Mouse (Mus musculus): Measurements from ENCODE around the gene Ubxn6. TPM values are rescaled to one million over a fixed set of nuclear protein-coding genes. Genes with fewer than 3 reads are reported as not detected.
A peak's percentile ranks its signal among the peaks of the same experiment; 100 is the strongest.

Ubxn6 gene
- polyA plus RNA-seq, 1 experiment from 2014 or later: 41.3 TPM

GRCm38 (mm10) chr17:56098711-56099572 lies 24.1 kb upstream of the Ubxn6 start:
- Histone ChIP-seq H3K4me2 (ENCODE audit: low read length) (no peak overlapping the region), H3K4me1 (ENCODE audit: control insufficient read depth in 2 of 2, insufficient read depth in 2 of 2, low read length in 2 of 2) (no peaks in the 10 kb centered on the region), H3K9ac (ENCODE audit: low read length) (no peak overlapping the region), H3K27ac (replicated peaks in 1 of 2; ENCODE audit: control insufficient read depth in 1 of 2, insufficient read depth in 1 of 2, low read depth in 2 of 2, low read length in 2 of 2) (no peak overlapping the region), H3K36me3 (ENCODE audit: control insufficient read depth, insufficient read depth, low read length) (peaks cover 92% of the 10 kb centered on the region), H3K4me3 (ENCODE audit: control insufficient read depth in 1 of 2, insufficient read depth in 1 of 2, low read depth in 1 of 2, low read length in 2 of 2) (no peak overlapping the region), H3K27me3 (ENCODE audit: control insufficient read depth, insufficient read depth, low read length) (no peaks in the 10 kb centered on the region), H3K9me3 (ENCODE audit: control insufficient read depth, low read length) (no peaks in the 10 kb centered on the region)
- WGBS: 93% methylated on average over 15 of the region's 15 CpGs
- no peak for ATAC-seq (ENCODE audit: insufficient number of reproducible peaks, insufficient read depth, low FRiP score, low read depth)

GRCm38 (mm10) chr17:56098180-56098579 lies 23.4 kb upstream of the Ubxn6 start:
- Histone ChIP-seq H3K9me3 (ENCODE audit: control insufficient read depth, low read length) (no peaks in the 10 kb centered on the region), H3K36me3 (ENCODE audit: control insufficient read depth, insufficient read depth, low read length) (peaks cover 94% of the 10 kb centered on the region), H3K27ac (replicated peaks in 1 of 2; ENCODE audit: control insufficient read depth in 1 of 2, insufficient read depth in 1 of 2, low read depth in 2 of 2, low read length in 2 of 2) (no peak overlapping the region), H3K27me3 (ENCODE audit: control insufficient read depth, insufficient read depth, low read length) (no peaks in the 10 kb centered on the region), H3K4me3 (ENCODE audit: control insufficient read depth in 1 of 2, insufficient read depth in 1 of 2, low read depth in 1 of 2, low read length in 2 of 2) (no peak overlapping the region), H3K9ac (ENCODE audit: low read length) (no peak overlapping the region), H3K4me1 (ENCODE audit: control insufficient read depth in 2 of 2, insufficient read depth in 2 of 2, low read length in 2 of 2) (no peaks in the 10 kb centered on the region), H3K4me2 (ENCODE audit: low read length) (no peak overlapping the region)
- WGBS: 88% methylated on average over 8 of the region's 8 CpGs
- no peak for ATAC-seq (ENCODE audit: insufficient number of reproducible peaks, insufficient read depth, low FRiP score, low read depth)

- 92% methylated on average over 12 of the region's 12 CpGs for WGBS
- ATAC-seq (ENCODE audit: insufficient number of reproducible peaks, insufficient read depth, low FRiP score, low read depth): no peak
- no peaks in the 10 kb centered on the region for H3K27me3 ChIP-seq (ENCODE audit: control insufficient read depth, insufficient read depth, low read length)
- H3K27ac ChIP-seq (replicated peaks in 1 of 2; ENCODE audit: control insufficient read depth in 1 of 2, insufficient read depth in 1 of 2, low read depth in 2 of 2, low read length in 2 of 2): no peak overlapping the region
- H3K4me1 ChIP-seq (ENCODE audit: control insufficient read depth in 2 of 2, insufficient read depth in 2 of 2, low read length in 2 of 2): no peaks in the 10 kb centered on the region
- peaks cover 89% of the 10 kb centered on the region for H3K36me3 ChIP-seq (ENCODE audit: control insufficient read depth, insufficient read depth, low read length)
- no peak overlapping the region for H3K4me3 ChIP-seq (ENCODE audit: control insufficient read depth in 1 of 2, insufficient read depth in 1 of 2, low read depth in 1 of 2, low read length in 2 of 2)
- H3K4me2 ChIP-seq (ENCODE audit: low read length): no peak overlapping the region
- H3K9me3 ChIP-seq (ENCODE audit: control insufficient read depth, low read length): no peaks in the 10 kb centered on the region
- no peak overlapping the region for H3K9ac ChIP-seq (ENCODE audit: low read length)
Observed at GRCm38 (mm10) chr17:56096883-56097282, 22.1 kb upstream of the Ubxn6 start.

GRCm38 (mm10) chr17:56092794-56093193 lies 18.0 kb upstream of the Ubxn6 start:
- Histone ChIP-seq H3K27ac (replicated peaks in 1 of 2; ENCODE audit: control insufficient read depth in 1 of 2, insufficient read depth in 1 of 2, low read depth in 2 of 2, low read length in 2 of 2) (no peak overlapping the region), H3K4me1 (ENCODE audit: control insufficient read depth in 2 of 2, insufficient read depth in 2 of 2, low read length in 2 of 2) (no peaks in the 10 kb centered on the region), H3K27me3 (ENCODE audit: control insufficient read depth, insufficient read depth, low read length) (no peaks in the 10 kb centered on the region), H3K9me3 (ENCODE audit: control insufficient read depth, low read length) (no peaks in the 10 kb centered on the region), H3K9ac (ENCODE audit: low read length) (no peak overlapping the region), H3K4me3 (ENCODE audit: control insufficient read depth in 1 of 2, insufficient read depth in 1 of 2, low read depth in 1 of 2, low read length in 2 of 2) (no peak overlapping the region), H3K36me3 (ENCODE audit: control insufficient read depth, insufficient read depth, low read length) (peaks cover 65% of the 10 kb centered on the region), H3K4me2 (ENCODE audit: low read length) (no peak overlapping the region)
- 100% methylated on average over 1 of the region's 1 CpGs for WGBS
- no peak for ATAC-seq (ENCODE audit: insufficient number of reproducible peaks, insufficient read depth, low FRiP score, low read depth)

GRCm38 (mm10) chr17:56092312-56092711 lies 17.5 kb upstream of the Ubxn6 start:
- Histone ChIP-seq H3K27me3 (ENCODE audit: control insufficient read depth, insufficient read depth, low read length) (no peaks in the 10 kb centered on the region), H3K4me1 (ENCODE audit: control insufficient read depth in 2 of 2, insufficient read depth in 2 of 2, low read length in 2 of 2) (no peaks in the 10 kb centered on the region), H3K36me3 (ENCODE audit: control insufficient read depth, insufficient read depth, low read length) (peaks cover 64% of the 10 kb centered on the region), H3K9me3 (ENCODE audit: control insufficient read depth, low read length) (no peaks in the 10 kb centered on the region), H3K4me3 (ENCODE audit: control insufficient read depth in 1 of 2, insufficient read depth in 1 of 2, low read depth in 1 of 2, low read length in 2 of 2) (no peak overlapping the region), H3K9ac (ENCODE audit: low read length) (no peak overlapping the region), H3K27ac (replicated peaks in 1 of 2; ENCODE audit: control insufficient read depth in 1 of 2, insufficient read depth in 1 of 2, low read depth in 2 of 2, low read length in 2 of 2) (no peak overlapping the region), H3K4me2 (ENCODE audit: low read length) (no peak overlapping the region)
- no peak for ATAC-seq (ENCODE audit: insufficient number of reproducible peaks, insufficient read depth, low FRiP score, low read depth)
- WGBS: 55% methylated on average over 1 of the region's 1 CpGs

- Histone ChIP-seq H3K27ac (replicated peaks in 1 of 2; ENCODE audit: control insufficient read depth in 1 of 2, insufficient read depth in 1 of 2, low read depth in 2 of 2, low read length in 2 of 2) (no peak overlapping the region), H3K36me3 (ENCODE audit: control insufficient read depth, insufficient read depth, low read length) (peaks cover 30% of the 10 kb centered on the region)
Observed at GRCm38 (mm10) chr17:56080781-56081585, 6.2 kb upstream of the Ubxn6 start.

GRCm38 (mm10) chr17:56079921-56080320 lies 5.1 kb upstream of the Ubxn6 start:
- Histone ChIP-seq H3K27ac (replicated peaks in 1 of 2; ENCODE audit: control insufficient read depth in 1 of 2, insufficient read depth in 1 of 2, low read depth in 2 of 2, low read length in 2 of 2) (peak overlapping the region in 1 of 2 experiments; percentile 71; a peak in 2 of 4 replicates), H3K4me1 (ENCODE audit: control insufficient read depth in 2 of 2, insufficient read depth in 2 of 2, low read length in 2 of 2) (peaks cover 18 to 26% of the 10 kb centered on the region in 2 experiments), H3K9ac (ENCODE audit: low read length) (peak overlapping the region; percentile 88), H3K4me2 (ENCODE audit: low read length) (peak overlapping the region; percentile 96), H3K36me3 (ENCODE audit: control insufficient read depth, insufficient read depth, low read length) (peaks cover 23% of the 10 kb centered on the region), H3K27me3 (ENCODE audit: control insufficient read depth, insufficient read depth, low read length) (no peaks in the 10 kb centered on the region), H3K9me3 (ENCODE audit: control insufficient read depth, low read length) (no peaks in the 10 kb centered on the region), H3K4me3 (ENCODE audit: control insufficient read depth in 1 of 2, insufficient read depth in 1 of 2, low read depth in 1 of 2, low read length in 2 of 2) (peak overlapping the region; percentile 87 to 97)
- 2% methylated on average over 11 of the region's 11 CpGs for WGBS
- ATAC-seq (ENCODE audit: insufficient number of reproducible peaks, insufficient read depth, low FRiP score, low read depth): no peak

More at GRCm38 (mm10) chr17:56080781-56081585, 6.2 kb upstream of the Ubxn6 start:
- no peaks in the 10 kb centered on the region for H3K9me3 ChIP-seq (ENCODE audit: control insufficient read depth, low read length)
- H3K4me1 ChIP-seq (ENCODE audit: control insufficient read depth in 2 of 2, insufficient read depth in 2 of 2, low read length in 2 of 2): peaks cover 15 to 21% of the 10 kb centered on the region in 2 experiments
- WGBS: 14% methylated on average over 8 of the region's 8 CpGs
- peak overlapping the region; percentile 88 for H3K9ac ChIP-seq (ENCODE audit: low read length)
- H3K4me3 ChIP-seq (ENCODE audit: control insufficient read depth in 1 of 2, insufficient read depth in 1 of 2, low read depth in 1 of 2, low read length in 2 of 2): peak overlapping the region; percentile 87 to 97
- no peak for ATAC-seq (ENCODE audit: insufficient number of reproducible peaks, insufficient read depth, low FRiP score, low read depth)
- peak overlapping the region; percentile 96 for H3K4me2 ChIP-seq (ENCODE audit: low read length)
- H3K27me3 ChIP-seq (ENCODE audit: control insufficient read depth, insufficient read depth, low read length): no peaks in the 10 kb centered on the region
